In genomic region chr5:38388420-38388823, GRCm38 (mm10) we compare ENCODE assay signal across 9 mouse cellular contexts.
DNase-seq lines count a peak whose midpoint lies in the region; ATAC-seq lines count a peak whose summit lies in the region.
"Had no signal": no experiment of that assay in that cellular context is flagged by ENCODE, and none has a peak within 500 bp of the region (broad histone marks: within the 10 kb centered on the region; RNA-seq: fewer than 3 reads in every experiment).

No protein-coding gene starts in this region.

- H3K27ac ChIP-seq in limb, embryonic 13.5 days: no peak overlapping the region; the same call in 1 of the 2 replicates

- no peak overlapping the region for H3K9ac ChIP-seq in limb, embryonic 13.5 days

- H3K4me3 ChIP-seq in limb, embryonic 13.5 days: no peak overlapping the region

- H3K27me3 ChIP-seq in limb, embryonic 13.5 days: no peaks in the 10 kb centered on the region

- no peak for ATAC-seq in cerebellum, adult (ENCODE audit: insufficient number of reproducible peaks, low FRiP score, low TSS enrichment)
- ATAC-seq in limb, embryonic 13.5 days (ENCODE audit: low FRiP score, low read depth): peak; percentile 13; the same call in 1 of the 2 replicates

- DNase-seq in cerebellum, postnatal 14 days: peak; percentile 65 to 76
- DNase-seq in embryo, embryonic 10.5 days (ENCODE audit: low spot score): peak; percentile 46
- DNase-seq in kidney, postnatal 10 days: peak; percentile 31
- DNase-seq in left cerebral cortex, adult 11 months (ENCODE audit: low spot score): no peak
- no peak for DNase-seq in urinary bladder, postnatal 4 days (ENCODE audit: low spot score in 2 of 2)
- DNase-seq in heart, postnatal 10 days: no peak
- DNase-seq: liver had no signal

- peaks cover 20% of the 10 kb centered on the region for H3K4me1 ChIP-seq in limb, embryonic 13.5 days

- intact Hi-C loops in heart, postnatal 10 days (cut with DNase I): no loop called here

- 5% methylated on average over 10 of the region's 10 CpGs for WGBS in limb, embryonic 13.5 days

- no peaks in the 10 kb centered on the region for H3K9me3 ChIP-seq in limb, embryonic 13.5 days

- no peaks in the 10 kb centered on the region for H3K36me3 ChIP-seq in limb, embryonic 13.5 days

- peak overlapping the region; percentile 41 for H3K4me2 ChIP-seq in limb, embryonic 13.5 days (replicated peaks)

Comparison
In these comparisons a context has a peak if more than half of its experiments do, and no peak if none do; other contexts are left out.
1. DNase-seq: peak in cerebellum, postnatal 14 days (2 of 2), embryo, embryonic 10.5 days (single experiment) and kidney, postnatal 10 days (single experiment); none in left cerebral cortex, adult 11 months (single experiment), urinary bladder, postnatal 4 days (0 of 2) and heart, postnatal 10 days (0 of 2).